Mouse (Mus musculus): Measurements from ENCODE around the gene Srcin1.

DNA sequence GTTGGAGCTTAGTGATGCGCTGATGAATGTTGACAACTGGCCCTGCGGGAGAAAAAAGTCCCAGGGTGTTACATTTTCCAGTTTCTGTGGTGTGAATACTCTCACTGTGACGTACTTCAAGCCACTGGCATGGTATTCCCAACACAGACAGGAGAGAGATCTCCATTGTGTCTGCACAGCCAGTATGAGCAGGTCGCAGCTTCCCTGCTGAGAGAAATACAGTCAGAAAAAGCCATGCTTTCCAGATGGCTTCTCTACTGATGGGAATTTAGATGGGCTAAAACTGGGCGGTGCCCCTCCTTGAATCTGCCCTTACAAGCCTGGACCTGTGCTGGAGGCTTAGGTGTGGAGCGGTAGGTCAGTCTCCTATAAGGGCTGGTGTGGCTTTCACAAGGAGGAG, 104.7 kb downstream of the Srcin1 start:
- TF ChIP-seq CTCF (IDR thresholded peaks at IDR 0.05; ENCODE audit: low read depth) (no peak), EP300 (IDR thresholded peaks at IDR 0.05; ENCODE audit: low read depth) (no peak)

Data from heart, postnatal 0 days (tissue).